Mouse (Mus musculus): ENCODE results near the gene 2200002D01Rik.
"Not testable (repeated sequence)": the region's sequence is repeated elsewhere in the genome, so short reads cannot be mapped to it uniquely, and the experiment has no call there.

Gene 2200002D01Rik

DNA sequence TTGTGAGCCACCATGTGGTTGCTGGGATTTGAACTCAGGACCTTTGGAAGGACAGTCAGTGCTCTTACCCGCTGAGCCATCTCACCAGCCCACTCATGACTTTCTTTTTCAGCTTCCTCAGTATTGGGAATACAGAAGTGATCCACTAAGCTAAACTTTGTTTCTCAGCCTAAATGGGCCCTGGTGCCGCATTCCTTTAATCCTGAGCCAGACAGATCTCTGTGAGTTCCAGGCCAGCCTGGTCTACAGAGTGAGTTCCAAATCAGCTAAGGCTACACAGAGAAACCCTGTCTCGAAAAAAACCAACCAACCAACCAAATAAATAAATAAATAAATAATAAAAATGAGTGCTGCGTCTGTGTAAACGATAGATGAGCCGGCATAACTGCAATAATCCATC, 10.7 kb downstream of the 2200002D01Rik start:
- DNase-seq (ENCODE audit: low spot score in 2 of 2) = not testable (repeated sequence)

DNA sequence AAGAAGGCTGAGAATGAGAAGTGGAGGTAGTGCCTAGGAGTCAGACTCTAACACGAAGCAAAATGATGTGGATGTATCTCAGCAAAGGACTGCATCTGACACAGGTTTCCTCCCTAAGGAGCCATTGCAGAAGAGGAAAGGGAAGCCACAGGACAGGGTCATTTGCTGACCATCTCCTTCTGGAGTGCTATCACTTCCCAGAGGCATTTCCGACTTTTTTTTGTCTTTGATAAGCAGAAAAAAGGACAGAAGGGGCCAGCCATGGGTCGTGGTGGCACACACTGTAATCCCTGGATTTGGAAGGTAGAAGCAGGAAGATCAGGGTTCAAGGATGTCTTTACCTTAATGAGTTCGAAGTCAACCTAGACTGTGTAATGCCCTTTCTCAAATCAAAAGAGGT, 11.7 kb downstream of the 2200002D01Rik start:
- no peak for DNase-seq (ENCODE audit: low spot score in 2 of 2)

DNA sequence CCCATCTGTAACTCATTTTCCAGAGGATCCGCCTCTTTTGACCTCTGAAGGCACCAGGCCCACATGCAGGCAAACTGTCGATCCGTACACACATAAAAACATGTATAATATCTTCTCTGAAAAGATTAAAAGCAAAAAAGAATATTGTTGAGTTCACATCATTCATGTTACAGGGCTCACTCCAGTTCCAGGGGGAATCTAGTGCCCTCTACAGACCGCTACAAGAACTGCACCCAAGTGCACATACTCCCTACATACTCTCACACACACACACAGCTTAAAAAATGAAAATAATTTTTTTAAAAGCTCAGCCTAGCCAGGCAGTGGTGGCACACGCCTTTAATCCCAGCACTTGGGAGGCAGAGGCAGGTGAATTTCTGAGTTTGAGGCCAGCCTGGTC, 13.6 kb downstream of the 2200002D01Rik start:
- DNase-seq (ENCODE audit: low spot score in 2 of 2) = no peak

DNA sequence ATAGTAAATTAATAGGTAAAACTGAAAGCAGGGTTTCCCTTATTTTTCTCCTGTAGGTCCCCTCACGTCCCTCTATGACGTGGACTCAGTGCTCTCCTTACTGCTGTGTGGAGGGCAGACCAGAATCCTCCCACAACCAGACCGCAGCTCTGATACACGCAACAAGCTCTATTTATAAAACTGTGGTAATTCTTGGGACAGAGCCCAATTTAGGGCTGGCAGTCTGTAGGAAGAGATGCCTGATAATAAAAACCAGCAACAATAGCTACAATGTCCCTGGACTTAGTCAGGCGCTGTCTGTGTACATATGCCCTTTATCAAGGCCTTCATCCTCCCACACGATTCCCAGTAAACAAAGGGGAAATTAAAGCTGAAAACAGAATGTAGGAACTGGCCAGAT, 14.5 kb downstream of the 2200002D01Rik start:
- DNase-seq (ENCODE audit: low spot score in 2 of 2) = no peak

DNA sequence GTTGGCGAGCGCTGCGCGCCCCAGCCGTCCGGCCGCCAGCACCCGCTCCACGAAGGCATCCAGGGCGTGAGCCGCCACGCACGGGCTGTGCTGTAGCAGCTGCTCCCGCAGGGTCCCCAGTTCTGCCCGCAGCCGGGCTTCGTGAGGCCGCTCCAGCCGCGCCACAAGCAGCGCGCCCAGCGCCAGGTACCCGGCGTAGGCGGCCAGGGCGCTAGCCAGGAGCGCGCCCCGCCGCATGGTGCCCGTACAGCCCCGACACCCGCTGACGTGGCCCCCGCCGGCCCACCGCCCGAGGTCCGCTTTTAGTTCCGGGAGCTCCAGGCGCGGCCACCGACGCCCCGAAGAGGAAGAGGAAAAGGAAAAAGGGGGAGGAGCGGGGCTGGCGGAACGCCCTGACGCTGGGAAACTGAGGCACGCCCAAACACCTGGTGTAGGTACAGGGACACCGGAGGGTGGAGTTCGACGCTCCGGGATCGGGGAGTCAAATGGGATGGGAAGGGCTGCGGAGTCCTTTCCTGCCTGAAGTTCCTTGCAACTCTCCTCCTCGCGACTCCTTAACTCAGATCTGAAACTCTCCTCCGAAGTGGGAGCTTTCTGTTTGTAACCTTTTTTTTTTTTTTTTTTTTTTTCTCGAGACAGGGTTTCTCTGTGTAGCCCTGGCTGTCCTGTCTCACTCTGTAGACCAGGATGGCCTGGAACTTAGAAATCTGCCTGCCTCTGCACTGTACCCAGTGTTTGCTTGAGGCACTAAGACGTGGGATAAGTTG, 15.8 kb downstream of the 2200002D01Rik start, which contains the start of gene Kcnk6:
Gene Kcnk6, minus strand, starts transcription at position 269 of the 767 bp plus-strand sequence.
- peak; percentile 30 to 74 for DNase-seq (ENCODE audit: low spot score in 2 of 2)

DNA sequence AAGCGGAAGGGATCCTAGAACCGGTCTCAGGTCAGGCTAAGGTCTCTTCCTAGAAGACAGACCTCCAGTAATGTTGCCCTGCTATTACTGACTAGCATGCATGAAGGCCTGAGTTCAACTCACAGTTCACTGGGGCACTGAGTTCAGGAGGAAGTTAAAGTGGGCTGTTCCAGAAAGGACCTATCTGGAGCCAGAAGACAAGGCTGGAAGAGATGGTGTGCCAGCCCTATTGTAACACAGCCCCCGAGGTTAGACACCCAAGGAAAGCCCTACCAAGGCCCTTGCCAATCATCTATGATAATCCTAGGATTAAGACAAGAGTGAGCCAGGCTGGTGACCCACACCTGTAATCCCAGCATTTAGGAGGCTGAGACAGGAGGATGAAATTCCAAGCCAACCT, 16.7 kb downstream of the 2200002D01Rik start:
- DNase-seq (ENCODE audit: low spot score in 2 of 2) = no peak

DNA sequence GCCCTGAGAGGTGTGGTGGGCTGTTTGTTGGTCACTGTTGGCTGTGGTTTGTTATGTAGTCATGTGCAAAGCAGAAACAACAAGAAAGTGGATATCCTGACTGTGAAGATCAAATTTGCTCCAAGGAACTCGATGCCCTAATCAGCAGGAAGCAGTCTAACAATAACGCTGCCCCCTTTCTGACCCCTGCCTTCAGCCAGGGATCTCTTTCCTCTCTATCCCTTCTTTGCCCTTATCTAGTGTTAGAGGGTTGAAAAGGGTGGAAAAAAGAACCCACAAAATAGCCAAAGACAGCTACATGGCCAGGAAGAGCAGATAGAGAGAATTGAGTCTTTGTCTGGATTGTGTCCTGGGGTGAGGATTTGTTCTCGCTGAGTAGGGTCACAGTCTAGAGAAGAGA, 17.7 kb downstream of the 2200002D01Rik start:
- no peak for DNase-seq (ENCODE audit: low spot score in 2 of 2)

DNA sequence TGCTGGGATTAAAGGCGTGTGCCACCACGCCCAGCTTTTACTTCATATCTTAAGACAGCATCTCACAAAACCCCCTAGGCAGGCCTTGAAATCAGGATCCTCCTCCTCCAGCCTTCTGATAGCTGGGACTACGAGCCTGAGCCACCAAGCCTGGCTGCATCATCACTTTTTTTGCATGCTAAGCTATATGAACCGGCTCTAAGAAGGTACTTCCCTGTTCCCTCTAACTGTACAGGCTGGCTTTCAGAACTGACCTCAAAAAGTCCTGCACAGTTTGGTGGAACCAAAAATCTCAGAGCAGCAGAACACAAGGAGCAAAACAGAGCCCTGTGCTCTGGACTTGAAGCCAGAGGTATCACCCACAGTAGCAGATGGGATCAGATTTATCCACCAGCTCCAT, 20.1 kb downstream of the 2200002D01Rik start:
- no peak for DNase-seq (ENCODE audit: low spot score in 2 of 2)

DNA sequence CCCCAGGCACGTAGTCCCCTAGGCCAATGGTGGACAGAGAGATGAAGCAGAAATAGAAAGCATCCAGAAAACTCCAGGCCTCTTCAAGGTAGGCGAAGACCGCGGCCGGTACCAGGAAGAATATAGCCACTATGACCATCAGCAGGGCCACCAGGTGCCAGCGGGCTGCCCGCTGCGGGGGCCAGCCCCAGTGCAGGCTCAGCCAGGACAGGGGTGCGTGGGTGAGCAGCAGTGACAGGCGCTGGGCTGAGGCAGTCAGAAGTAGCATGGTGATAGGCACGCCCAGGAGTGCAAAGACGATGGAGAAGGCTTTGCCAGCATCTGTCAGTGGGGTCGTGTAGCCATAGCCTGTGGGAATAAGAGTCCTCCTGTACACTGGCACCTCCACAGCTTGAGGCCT, 22.7 kb downstream of the 2200002D01Rik start:
- DNase-seq (ENCODE audit: low spot score in 2 of 2) = no peak

DNA sequence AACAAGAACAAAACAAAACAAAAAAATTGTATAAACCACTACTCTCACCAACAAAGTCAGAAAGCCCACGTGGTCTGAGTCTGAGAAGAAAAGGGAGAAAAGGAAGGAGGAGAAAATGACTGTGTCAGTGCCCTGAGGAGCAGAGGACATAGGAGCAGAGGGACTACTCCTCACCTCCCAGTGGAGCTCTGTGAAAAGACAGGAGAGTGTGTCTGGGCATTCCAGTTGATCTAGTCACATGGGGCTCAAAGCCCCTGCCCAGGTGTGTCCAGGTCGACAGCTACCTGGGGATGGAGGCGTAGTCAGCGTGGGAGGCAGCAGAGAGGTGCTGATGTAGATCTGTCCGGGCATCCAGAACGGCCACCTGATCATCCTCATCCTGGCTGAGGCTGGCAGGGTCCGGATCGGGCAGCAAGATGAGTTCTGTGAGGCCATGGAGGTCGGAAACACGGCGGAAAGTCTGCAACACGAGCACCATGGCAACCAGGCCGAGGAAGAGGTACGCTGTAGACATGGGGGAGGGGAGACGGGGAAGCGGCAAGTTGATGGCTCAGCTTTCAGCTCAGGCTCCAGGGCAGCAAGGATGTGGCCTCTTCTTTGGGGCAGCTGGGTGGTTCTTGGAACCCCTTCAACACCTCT, 23.4 kb downstream of the 2200002D01Rik start:
- no peak for DNase-seq (ENCODE audit: low spot score in 2 of 2)

DNA sequence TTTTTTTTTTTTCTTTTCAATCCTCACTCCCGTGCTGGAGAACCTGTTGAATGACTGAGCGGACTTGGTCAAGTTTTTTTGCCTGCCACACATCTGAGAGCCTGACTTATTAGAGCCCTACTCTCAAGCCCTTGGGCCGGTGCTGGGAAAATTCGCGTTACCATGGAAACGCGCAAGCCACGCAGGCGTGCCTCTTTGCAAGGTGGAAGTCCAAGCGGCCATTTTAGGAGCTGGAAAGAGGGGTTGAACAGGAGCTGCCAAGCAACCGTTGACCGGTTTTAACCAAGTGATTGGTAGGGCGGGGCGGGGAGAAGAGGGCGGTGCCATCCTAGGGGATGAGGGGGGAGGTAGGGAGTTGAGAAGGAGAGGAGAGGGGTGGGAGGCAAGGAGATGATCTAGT, 33.4 kb downstream of the 2200002D01Rik start:
- no peak for DNase-seq (ENCODE audit: low spot score in 2 of 2)

DNA sequence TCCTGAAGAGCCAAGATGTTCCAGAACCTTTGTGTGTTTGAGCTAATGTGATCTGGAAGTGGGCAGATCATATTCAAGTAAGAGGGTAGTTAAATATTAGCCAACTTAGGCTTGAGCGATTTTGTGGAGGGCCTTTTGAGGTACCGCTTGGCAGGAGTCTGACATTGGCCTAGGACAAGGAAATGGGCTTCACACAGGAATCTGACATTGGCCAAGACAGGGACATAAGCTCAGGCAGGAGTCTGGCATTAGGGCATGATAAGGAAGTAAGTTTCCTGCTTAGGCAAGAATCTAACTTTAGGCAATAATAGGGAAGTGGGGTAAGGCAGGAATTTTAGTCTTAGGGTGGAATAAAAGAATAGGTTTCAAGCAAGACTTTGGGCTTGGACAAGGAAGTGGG, 34.0 kb downstream of the 2200002D01Rik start:
- no peak for DNase-seq (ENCODE audit: low spot score in 2 of 2)

DNA sequence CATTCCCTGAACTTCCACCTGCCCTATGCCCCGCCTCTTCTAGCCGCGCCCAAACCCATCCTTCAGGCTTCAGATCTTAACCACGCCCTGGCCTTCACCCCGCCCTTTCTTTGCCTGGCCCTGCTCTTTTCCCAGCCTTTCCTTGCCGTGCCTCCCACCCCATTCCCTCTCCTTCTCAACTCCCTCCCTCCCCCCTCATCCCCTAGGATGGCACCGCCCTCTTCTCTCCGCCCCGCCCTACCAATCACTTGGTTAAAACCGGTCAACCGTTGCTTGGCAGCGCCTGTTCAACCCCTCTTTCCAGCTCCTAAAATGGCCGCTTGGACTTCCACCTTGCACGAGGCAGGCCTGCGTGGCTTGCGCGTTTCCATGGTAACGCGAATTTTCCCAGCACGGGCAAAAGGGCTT, 34.6 kb downstream of the 2200002D01Rik start, which contains the start of gene Catsperg1:
Gene Catsperg1, minus strand, starts transcription at position 361 of the 408 bp plus-strand sequence.
- no peak for DNase-seq (ENCODE audit: low spot score in 2 of 2)

DNA sequence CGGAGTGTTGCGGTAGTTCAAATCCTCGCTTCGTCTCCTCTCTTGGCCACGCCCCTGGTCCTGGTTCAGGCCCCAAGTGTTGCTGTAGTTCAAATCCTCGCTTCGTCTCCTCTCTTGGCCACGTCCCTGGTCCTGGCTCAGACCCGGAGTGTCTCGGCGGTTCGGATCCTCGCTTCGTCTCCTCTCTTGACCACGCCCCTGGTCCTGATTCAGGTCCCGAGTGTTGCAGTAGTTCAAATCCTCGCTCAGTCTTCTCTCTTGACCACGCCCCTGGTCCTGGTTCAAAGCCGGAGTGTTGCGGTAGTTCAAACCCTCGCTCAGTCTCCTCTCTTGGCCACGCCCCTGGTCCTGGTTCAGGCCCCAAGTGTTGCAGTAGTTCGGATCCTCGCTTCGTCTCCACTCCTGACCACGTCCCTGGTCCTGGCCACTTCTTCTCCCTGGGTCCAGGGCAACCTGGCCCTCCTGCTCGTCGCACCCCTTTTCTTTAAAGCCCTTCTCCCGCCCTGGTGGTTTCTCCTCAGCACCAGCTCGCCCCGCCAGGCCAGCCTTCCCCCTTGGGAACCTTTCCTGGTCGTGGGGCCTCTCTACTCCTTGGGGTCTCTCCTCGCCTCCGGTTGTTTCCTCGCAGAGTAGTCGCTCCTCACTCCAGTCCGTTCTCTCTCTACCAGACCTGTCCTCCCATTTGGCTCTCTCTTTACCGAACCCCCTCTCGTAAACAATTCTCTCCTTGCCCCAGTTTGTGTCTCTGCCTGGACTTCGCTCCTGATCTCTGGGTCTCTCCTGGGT, 35.3 kb downstream of the 2200002D01Rik start:
- not testable (repeated sequence) for DNase-seq (ENCODE audit: low spot score in 2 of 2)

DNA sequence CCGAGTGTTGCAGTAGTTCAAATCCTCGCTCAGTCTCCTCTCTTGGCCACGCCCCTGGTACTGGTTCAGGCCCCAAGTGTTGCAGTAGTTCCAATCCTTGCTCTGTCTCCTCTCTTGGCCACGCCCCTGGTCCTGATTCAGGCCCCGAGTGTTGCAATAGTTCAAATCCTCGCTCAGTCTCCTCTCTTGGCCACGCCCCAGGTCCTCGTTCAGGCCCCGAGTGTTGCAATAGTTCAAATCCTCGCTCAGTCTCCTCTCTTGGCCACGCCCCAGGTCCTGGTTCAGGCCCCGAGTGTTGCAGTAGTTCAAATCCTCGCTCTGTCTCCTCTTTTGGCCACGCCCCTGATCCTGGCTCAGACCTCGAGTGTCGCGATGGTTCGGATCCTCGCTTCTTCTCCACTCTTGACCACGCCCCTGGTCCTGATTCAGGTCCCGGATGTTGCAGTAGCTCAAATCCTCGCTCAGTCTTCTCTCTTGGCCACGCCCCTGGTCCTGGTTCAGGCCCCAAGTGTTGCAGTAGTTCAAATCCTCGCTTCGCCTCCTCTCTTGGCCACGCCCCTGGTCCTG, 36.0 kb downstream of the 2200002D01Rik start:
- DNase-seq (ENCODE audit: low spot score in 2 of 2) = no peak

DNA sequence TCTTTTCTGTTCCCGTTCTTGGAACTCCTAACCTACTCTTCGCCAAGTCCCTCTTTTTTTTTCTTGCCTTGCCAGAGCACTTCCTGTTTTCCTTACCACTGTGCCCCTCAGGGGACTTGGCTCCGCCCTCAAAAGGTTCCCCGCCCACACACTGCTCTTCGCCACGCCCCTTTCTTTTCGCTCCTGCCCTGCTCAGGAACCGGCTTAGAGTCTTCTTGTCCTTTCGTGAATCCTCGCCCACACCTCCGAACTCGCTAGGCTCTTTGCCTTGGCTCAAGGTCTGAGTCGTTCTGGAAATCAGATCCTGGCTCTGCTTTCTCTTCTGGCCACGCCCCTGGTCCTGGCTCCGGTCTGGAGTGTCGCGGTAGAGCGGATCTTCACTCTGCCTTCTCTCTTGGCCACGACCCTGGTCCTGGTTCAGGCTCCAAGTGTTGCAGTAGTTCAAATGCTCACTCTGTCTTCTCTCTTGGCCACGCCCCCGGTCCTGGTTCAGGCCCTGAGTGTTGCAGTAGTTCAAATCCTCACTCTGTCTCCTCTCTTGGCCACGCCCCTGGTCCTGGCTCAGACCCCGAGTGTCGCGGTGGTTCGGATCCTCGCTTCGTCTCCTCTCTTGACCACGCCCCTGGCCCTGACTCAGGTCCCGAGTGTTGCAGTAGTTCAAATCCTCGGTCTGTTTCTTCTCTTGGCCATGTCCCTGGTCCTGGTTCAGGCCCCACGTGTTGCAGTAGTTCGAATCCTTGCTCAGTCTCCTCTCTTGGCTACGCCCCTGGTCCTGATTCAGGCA, 36.7 kb downstream of the 2200002D01Rik start:
- DNase-seq (ENCODE audit: low spot score in 2 of 2) = peak; percentile 85 to 88

DNA sequence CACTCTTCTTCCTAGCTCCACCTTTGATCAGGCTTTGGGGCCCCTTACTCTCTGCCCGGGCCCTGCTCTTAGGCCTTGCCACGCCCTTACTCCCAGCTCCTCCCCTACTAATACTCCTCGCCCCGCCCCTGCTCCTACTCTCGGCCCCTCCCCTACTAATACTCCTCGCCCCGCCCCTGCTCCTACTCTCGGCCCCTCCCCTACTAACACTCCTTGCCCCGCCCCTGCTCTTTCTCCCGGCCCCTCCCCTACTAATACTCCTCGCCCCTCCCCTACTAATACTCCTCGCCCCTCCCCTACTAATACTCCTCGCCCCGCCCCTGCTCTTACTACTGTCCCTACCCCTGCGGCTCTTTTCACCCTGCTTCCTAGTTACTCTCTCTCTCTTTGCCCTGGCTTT, 37.3 kb downstream of the 2200002D01Rik start:
- peak; percentile 62 to 70 for DNase-seq (ENCODE audit: low spot score in 2 of 2)

DNA sequence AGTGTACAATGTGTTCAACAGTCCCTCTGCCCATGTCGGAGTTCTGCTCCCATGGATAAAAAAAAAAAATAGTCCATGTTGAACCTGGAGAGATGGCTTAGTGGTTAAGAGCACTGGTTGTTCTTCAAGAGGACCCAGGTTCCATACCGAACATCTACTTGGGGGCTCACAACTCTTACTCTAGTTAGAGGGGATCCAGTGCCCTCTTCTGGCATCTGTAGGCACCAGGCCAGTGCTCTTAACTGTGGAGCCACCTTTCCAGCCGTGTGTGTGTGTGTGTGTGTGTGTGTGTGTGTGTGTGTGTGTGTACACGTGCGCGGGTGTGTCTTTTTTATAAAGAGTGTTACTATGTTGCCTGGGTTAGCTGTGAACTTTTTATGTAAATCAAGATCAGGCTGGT, 45.7 kb downstream of the 2200002D01Rik start:
- DNase-seq (ENCODE audit: low spot score in 2 of 2) = no peak
